Mouse (Mus musculus) lung, postnatal 0 days (tissue): ENCODE measurements at regions not wholly inside any gene's neighbourhood (a gene's known extent, or its start where the extent isn't known, plus 50 kb on each side); places are given as distances from the start of the nearest gene placed in this dataset.

ENCODE experiments used
- CTCF ChIP-seq: IDR thresholded peaks from 2 replicates; pipeline ENCODE4 v1.5.1; 2016; ENCODE audit warnings: antibody characterized with exemption, mild to moderate bottlenecking
- EP300 ChIP-seq: IDR thresholded peaks from 2 replicates; pipeline ENCODE4 v1.6.1; 2016; ENCODE audit warnings: antibody characterized with exemption, mild to moderate bottlenecking, control low read depth

GRCm38 (mm10) chr6:141034824-141035223, 214.2 kb upstream of the Pde3a start:
- TF ChIP-seq EP300, result no peak
- TF ChIP-seq CTCF, result no peak
